Mouse (Mus musculus): ENCODE results near the gene Trio.

DNA sequence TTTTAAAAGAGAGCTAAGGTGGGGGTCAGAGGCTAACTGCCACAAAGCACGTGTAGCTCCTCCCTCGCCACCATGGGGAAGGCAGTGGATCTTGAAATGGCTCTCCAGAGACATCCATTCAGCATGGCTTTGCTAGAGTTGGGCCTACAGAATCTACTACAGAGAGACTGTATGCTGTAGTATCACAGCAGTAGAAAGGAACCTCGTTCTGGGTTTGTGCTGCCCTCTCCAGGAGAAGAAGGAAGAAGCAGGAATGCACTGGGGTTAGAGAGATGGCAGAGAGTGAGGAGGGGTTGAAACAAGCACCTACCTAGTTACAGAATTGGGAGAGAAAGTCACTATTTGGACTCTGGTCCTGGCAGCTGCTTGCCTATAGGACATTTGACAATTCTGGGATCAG is 310.3 kb downstream of the Trio start:
- TF ChIP-seq POLR2A (IDR thresholded peaks at IDR 0.05; ENCODE audit: insufficient read length, low read depth) (no peak), E2F4 (IDR thresholded peaks at IDR 0.05; ENCODE audit: insufficient read depth) (no peak), MAX (IDR thresholded peaks at IDR 0.05; ENCODE audit: low read depth) (no peak), TCF12 (IDR thresholded peaks at IDR 0.05; ENCODE audit: insufficient read depth, poor library complexity, severe bottlenecking) (no peak), USF1 (IDR thresholded peaks at IDR 0.05; ENCODE audit: low read depth) (no peak), MYOG (IDR thresholded peaks at IDR 0.05; ENCODE audit: control insufficient read depth in 1 of 3, insufficient read depth in 1 of 3, insufficient read length in 2 of 3, low read depth in 2 of 3) (no peak)

Measured in myocyte (in vitro differentiated cells).